Mouse (Mus musculus): ENCODE data around the gene Apcs.

Gene Apcs

DNA sequence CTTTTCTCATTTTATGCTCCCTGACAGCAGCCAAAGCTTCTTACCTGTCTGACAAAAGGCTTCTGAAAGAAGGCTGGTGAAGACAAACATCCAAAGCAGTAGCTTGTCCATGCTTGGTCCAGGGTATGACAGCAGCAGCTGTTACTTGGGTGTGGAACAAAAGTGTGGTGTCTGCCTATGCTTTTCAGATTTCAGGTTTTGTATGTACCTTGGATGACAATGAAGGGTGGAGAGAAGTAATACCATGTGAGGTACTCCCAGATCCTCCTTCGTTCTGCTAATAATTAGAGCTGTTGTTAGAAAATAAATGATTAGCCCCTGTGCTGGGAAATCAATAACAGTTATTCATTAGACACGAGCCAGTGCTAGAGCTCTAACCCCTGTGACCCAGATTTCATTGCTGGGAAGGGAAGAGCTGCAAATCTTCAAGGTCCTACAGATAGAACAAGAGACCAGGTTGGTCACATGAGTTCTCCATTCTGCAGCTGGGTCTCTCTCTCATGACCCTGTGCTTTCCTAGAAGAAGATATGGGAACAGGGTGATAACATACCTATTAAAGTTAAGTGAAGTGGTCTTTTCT lies at the start of gene Apcs:
Gene Apcs, minus strand, starts transcription at position 265 of the 581 bp plus-strand sequence.
- in situ Hi-C loops (cut with MboI, MseI): no loop called here

- in situ Hi-C loops (cut with MboI, MseI): no loop called here
Measured at GRCm38 (mm10) chr1:172932197-172932596, 37.4 kb upstream of the Apcs start.

- in situ Hi-C loops (cut with MboI, MseI): no loop called here
Measured at GRCm38 (mm10) chr1:172918450-172918849, 23.6 kb upstream of the Apcs start.

DNA sequence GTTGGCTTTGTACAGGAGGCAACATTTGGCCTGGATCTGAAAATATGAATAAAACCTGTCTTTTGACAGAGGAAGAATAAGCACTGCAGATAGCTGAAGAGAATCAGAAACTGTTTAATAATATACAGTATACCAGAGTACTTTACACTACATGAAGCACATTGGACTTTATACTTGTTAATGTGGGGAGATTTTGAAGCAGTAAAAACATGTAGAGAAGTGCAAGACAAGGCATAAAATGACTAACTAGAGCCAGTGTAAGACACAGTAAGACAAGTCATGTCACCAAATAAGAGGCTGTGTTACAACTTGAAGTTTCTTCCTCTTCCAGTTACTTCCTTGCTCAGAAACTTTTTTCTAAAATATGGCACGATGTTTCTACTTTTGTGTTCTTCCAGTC lies 22.3 kb upstream of the Apcs start:
- in situ Hi-C loops (cut with MboI, MseI): no loop called here

DNA sequence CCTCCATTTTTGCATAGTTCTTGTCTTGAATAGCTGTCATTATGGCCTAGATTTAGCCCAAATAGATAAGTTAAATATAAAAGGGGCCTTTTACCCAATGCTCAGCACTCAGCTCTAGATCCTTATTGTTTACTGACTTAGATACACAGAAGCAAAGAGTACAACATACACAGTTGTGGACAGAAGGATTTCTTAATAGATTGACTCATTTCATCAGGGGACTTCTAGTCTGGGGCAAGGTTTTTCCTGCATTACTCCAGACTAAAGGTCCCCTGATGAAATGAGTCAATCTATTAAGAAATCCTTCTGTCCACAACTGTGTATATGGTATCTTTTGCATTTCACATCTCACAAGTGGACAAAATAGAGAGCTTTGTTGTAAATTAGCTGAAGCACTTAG lies 8.5 kb upstream of the Apcs start:
- in situ Hi-C loops (cut with MboI, MseI): no loop called here

DNA sequence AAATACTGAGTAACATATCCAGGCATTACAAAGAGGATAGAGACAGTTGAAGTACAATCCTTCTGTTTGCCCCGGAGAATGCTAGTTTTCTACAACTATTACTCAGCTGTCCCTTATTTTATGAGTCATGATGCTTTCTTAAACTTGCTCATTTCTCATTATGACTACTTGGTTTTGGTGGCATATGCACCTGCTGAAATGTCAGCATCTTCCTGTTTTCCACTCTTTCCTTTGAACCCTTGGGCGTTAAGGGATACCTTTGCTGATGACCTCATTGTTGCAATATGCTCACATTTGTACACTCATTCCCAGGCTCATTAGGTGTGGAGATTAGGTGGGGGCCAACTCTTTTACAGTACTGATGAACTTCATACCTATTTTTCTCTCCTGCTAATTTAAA lies 594 bp upstream of the Apcs start:
- in situ Hi-C loops (cut with MboI, MseI): no loop called here

DNA sequence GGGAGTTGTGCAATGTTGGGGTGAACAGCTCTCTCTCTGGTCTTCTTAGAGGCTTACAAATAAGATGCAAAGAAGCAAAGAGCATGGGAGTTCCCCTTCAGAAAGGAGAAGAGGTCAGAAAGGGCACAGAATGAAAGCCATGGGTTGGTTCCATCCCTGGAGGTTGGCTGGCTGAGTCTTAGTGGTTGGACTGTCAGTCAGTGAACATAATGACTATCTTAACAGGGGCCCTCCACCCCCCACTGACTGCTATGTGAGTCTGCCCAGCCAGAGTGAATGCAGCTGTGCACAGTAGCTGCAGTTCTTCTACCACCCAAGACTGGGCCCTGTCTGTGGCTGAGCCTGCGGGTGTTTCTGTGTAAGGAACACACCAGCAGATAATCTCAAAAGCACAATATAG lies 18.2 kb downstream of the Apcs start:
- in situ Hi-C loops (cut with MboI, MseI): no loop called here

DNA sequence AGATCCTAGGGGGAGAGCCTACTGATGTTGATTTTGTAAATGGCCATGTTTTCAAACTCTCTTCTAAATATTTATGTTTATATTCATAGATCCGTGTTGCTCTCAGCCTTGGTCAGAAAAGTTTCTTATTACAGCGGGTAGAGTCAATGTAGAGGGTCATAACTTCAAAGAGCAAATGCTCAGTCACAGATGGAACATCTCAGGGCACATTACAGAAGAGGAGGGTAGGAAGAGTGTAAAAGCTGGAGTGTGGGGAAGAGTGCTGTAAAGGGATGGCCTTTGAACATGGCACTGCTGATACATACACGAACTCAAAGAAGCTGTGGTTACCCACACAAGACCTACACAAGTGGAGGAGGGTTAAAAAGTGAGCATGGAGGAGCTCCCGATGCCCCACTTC lies 19.6 kb downstream of the Apcs start:
- in situ Hi-C loops (cut with MboI, MseI): no loop called here

GRCm38 (mm10) chr1:172848171-172848570 lies 46.7 kb downstream of the Apcs start:
- in situ Hi-C loops (cut with MboI, MseI): no loop called here

- in situ Hi-C loops (cut with MboI, MseI): no loop called here
Measured at GRCm38 (mm10) chr1:172847044-172847761, 47.6 kb downstream of the Apcs start.

Data from regulatory T cell (primary cell).